Mouse (Mus musculus) MN1 (cell line): ENCODE data around the gene BC005624.

ENCODE experiments used
- DNase-seq: peaks from one replicate; pipeline ENCODE4 v3.0.0-alpha.2; 2016; ENCODE audit warnings: low spot score

The BC005624 gene

DNA sequence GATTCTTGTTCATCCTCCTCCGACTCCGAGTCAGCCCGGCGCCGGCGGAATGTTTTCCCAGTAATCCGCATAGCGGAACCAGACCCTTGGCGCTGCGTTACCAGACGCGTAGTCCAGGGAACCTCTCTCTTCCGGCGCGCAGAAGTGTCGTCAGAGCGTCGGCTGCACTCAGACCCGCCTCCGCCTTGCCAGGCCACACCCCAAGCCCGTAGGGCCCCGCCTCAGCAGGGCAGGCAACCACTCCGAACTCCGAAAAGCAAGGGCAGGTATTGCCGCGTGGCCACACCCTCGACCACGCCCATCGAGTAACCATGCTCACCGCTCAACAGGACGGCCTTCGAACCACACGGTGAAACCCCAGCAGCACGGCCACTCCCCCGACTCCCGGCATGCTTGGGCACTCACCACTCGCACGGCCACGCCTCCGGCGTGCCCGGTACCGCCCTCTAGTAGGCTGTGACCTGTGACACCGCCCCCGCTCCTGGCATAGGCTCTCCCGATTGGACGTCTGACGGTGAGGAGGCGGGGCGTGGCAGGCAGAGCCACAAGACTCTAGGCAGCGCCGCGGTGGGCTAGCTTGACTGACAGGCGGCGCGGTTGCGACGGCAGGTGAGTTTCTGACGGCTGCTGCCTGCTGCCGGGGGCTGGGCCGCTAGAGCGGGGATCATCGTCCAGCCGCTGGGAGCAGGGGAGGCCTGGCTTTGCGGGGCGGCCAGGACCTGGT lies at the start of gene BC005624, which contains the start of gene Usp20:
TSS of gene BC005624 (minus strand) at position 412 of the 724 bp plus-strand sequence.
TSS of gene Usp20 (plus strand) at position 490 of the 724 bp plus-strand sequence.
- peak; percentile 97 for DNase-seq

DNA sequence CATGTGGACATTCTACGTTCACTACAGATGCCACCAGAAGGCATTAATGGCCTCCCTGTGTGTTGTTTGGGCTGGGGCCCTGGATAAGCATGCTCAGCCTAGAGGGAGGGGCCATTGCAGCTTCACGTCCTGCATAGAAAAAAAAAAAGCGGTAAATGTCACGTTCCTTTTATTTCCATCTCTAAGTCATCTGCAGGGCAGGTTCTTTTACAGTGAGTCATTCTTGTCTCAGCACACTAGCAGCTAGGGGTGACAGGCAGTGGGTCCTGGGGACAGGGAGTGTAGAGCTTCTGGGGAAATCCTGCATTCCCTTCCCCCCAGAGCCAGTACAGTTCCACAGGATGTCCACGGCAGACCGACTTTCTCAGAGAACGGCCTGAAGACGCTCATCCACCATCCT lies 44.6 kb upstream of the BC005624 start:
- no peak for DNase-seq

DNA sequence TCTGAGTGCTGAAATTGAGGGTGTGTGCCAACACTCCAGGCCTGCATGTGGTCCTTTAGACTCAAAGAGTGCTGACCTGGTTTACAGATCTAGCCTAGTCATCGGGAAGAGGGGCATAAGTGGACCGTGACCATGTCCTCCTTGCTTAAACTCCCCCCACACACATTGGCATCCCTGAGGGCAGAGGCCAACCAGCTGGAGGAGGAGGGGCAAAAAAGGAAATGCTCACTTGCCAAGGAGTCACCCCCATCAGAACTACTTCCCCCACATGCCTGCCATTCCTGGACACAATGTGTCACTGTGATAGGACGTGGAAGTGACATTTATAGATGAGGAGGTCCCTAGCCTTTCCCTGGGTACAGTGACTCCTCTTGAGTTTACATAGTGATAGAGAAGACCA lies 43.5 kb upstream of the BC005624 start:
- DNase-seq = no peak

DNA sequence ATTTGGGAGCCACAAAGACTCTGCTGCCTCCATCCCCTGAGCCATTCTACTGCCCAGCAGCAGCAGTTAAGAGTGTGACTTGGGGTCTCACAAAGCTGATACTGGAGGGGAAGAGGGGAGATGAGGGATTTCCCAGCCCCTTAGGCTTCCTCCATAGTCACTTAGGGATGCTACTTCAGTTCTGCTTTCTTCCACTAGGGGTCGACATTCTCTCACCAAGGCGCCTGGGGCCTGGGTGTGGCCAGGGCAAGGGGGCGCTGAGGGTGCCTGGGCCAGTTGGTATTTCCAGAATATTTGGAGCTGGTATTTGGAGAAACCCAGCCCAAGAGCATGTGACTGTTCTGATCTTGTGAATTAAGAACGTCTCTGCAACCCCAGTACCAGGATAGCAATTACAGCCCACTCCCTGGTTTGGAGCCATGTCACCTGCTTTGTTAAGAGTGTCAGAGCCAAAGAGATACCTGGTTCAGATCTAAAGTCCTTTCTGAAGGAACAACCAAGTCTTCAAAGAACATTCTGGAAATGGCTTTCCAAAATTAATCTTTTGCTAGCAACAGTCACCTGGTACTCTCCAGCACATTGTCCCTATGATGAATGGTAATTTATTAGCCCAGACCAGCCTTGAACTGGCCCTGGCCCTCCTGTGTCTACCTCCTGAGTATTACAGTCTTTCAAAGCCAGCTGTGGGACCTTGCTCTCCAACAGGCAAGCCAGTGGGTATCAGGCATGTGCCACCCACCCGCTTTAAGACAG lies 42.8 kb upstream of the BC005624 start:
- DNase-seq = peak; percentile 63

DNA sequence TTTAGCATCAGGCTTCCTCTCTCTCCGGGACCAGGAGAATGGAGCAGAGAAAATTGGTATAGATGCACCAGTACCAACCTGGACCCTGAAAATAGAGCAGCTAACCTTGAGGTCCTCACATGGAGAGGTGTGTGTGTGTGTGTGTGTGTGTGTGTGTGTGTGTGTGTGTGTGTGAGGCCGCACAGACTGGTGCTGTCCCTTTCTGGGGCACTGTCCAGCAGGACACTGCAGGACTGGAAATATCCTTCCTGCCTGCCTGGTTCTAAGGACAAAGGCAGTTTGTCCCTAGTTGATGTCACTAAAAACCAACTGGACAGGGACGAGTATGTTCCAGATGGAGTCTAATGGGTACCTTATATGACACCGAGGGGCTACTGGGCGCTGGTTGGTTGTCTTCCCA lies 41.9 kb upstream of the BC005624 start:
- DNase-seq = no peak

DNA sequence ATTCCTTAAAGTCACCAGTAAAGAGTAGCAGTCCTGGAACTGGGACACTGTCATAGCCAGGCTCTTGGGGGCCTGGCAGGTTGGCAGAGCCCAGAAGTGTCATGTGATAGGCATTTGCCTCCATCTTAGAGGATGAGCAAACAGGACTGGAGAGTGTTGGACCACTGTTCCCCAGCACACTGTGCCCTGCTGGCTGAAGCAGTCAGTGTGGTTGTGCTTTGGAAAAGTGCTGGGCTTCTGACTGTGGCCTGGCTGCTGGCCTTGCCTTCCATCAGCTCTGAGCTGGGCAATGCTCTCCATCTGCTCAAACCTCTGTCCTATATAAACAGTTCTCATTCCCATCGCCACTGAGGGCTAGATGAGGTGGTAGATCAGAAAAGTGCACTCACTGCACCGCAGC lies 38.2 kb upstream of the BC005624 start:
- DNase-seq = no peak

DNA sequence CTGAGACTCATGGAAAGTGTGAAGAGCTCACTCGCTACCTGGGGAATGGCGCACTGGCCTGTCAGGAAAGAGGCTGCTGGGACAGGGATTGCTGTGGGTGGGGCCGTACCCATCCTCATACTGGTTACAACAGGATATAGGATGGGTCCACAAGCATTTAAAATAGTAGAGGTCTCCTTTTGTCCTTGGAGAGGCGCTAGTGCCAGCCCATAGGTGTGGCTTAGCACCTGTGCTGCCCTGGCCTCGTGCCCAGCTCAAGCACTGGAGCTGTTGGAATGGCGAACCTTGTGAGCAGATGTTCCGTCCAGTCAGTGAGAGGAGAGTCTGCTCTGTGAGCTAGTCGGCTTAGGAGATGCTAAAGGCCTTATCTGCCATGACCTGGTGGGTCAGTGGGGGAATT lies 37.0 kb upstream of the BC005624 start:
- no peak for DNase-seq

DNA sequence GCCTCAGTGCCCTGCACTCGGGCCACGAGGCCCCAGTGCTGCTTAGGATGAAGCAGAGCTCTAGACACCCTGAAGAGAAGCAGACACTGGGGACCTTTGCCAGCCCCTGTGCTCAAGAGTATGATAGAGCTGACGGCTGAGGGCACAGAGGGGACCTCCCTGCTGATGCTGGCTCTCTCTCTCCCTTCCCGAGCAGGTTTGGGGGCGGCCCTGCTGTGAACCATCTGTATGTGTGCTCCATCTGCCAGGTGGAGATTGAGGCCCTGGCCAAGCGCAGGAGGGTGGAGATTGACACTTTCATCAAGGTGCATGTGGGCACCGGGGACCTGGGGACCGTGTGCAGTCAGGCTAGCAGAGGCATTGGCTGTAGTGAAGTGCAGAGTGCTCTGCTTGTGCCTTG lies 36.5 kb upstream of the BC005624 start:
- no peak for DNase-seq

DNA sequence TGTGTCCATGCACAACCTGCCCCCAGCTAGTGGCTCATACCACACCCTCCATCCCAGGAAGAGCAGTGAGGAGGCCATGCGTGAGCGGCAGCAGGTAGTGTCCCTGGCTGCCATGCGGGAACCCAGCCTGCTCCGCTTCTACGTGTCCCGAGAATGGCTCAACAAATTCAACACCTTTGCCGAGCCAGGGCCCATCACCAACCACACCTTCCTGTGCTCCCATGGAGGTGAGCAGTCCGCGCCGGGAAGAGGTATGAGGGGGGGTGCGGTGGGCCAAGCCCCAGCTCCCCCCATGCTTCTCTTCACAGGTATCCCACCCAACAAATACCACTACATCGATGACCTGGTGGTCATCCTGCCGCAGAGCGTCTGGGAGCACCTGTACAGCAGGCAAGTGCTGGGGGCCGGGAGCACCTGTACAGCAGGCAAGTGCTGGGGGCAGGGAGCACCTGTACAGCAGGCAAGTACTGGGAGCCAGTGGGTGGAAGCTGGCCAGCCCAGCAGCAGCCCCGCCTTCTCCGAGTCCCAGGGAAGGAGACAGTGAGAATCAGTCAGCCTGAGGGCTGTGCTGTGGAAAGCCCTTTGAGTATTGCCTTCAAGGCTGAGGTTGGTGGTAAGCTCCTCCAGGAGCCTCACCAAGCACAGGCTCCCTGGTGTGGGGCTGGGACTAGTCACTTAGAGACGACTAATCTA lies 35.8 kb upstream of the BC005624 start:
- no peak for DNase-seq

DNA sequence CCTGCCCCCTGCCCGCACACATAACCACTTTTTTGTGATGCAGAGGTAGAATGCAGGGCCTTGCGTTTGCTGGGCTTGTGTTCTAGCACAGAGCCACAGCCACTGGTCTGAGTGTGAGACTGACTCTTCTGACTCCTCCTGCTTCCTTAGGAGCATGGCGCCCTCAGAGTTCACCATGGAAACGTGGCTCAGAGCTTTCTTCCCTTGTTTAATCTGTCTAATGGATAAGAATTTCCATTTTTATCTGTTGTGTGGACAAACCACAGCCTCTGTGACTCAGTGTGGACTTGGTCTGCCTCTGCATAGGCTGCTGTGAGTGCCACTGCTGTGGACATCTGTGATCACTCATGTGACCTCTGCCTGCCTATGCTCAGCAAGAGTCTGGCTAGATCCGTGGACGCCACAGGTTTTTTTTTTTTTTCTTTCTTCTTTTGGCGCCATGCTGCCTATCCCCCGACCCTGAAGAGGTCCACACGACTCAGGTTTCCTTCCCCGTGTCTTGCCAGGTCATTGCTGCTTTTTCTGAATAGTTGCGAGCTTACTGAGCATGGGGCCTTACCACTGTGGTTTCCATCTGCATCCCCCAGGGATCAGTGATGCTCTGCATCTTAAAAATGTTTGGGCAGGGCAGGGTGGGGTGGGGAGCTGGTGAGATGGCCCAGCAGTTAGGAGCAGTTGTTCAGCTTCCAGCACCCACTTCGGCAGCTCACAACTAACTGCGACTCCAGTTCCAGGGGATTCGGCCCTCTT lies 31.5 kb upstream of the BC005624 start:
- no peak for DNase-seq

DNA sequence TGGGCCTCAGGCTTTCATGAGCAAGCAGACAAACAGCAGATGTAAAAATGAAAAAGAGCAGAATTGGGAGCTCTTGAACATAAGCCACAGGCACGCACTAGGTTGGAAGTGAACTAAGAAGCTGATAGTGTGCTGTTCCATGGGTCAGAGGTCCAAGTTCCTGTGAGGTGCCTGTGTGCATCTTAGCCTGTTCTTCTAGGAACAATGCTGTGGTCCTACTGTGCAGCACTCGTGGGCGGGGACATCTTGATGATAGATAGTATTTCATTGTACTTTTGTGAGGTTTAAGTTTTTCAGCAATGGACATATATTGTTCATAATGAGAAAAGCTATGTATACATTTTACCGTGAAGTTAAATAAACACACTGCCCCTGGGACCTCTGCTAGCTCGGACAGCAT lies 25.2 kb upstream of the BC005624 start:
- no peak for DNase-seq

DNA sequence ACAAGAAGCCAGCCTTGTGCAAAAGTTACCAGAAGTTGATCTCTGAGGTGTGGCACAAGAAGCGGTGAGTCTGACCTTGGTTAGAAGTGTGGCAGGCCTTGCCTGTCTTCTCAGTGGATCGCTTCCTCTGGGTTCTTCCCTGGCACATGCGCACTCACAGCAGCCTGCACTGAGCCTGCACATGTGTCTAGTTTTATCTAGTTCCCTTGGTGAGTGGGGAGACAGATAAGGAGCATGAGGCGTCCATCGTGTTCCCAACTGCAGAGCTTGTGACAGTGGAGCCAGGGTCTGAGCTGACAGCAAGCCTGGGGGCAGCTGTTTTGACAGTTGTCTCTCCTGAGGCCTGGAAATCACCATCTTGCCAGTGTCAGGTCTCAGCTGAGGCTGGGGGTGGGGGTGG lies 24.4 kb upstream of the BC005624 start:
- peak; percentile 60 for DNase-seq

DNA sequence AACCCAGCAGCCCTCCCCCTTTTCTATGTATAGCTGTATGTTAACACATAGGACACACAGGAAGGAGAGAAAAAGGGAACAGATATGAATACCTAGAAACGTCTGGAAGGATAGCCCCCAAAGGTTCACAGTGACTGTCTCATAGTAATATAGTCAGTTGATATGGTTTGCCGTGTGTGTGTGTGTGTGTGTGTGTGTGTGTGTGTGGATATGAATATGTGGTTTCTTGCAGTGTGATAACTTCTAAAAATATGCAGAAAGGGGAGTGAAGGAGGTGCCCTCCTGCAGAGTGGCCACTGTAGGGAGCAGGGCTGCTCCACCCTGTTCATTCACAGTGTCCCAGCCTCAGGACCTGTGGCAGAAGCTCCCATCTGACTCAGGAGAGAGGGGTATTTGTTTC lies 23.5 kb upstream of the BC005624 start:
- DNase-seq = no peak

DNA sequence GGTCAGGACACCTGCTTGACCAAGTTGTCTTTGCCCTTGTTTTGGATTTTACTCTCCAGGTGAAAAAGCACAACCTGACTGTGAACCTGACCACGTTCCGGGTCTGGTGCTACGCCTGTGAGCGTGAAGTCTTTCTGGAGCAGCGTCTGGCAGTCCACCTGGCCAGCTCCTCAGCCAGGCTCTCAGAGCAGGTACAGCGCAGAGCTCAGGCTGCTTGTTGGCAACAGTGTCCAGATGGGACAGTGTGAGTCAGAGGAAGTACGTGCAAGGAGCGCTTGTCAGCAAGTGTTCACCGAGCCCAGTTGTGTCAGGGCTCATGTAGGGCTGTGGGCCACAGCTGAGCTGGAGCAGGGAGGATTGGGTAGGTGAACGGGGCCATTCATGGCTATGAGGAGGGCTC lies 20.9 kb upstream of the BC005624 start:
- no peak for DNase-seq

DNA sequence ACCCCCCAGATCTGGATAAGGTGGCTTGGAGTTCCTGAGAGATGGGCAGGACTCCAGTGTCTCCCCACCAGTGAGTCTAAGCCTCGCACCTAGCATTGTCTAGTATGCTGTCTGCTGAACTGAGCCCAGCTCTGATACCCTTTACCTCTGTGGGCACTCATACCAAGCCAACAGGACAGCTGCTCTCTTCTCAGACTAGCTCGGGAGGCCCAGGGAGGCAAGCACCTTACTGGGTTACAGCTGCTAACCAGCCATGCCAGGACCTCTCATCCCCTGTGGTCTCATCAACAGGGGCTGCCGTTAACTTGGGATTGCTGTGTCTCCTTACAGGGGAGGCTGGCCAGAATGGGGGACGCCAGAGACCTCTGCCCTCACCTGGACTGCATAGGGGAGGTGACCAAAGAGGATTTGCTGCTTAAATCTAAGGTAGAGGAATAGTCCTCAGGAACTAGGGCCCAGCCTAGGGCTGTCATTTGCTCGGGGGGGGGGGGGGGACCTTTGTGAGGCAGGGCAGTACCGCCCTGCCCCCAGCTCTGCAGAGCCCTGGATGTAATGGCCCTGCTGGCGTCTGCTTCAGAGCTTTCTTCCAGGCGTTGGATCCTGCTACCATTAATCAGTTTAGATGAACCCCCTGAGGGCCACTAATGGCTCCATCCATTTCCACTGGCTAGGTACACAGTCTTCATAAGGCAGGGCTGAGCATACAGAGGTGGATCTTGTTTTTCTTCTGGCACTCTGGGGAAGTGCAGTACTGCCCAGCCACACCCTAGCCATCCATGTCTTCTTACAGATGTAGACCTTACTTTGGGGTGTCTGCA lies 16.7 kb upstream of the BC005624 start:
- peak; percentile 46 for DNase-seq

DNA sequence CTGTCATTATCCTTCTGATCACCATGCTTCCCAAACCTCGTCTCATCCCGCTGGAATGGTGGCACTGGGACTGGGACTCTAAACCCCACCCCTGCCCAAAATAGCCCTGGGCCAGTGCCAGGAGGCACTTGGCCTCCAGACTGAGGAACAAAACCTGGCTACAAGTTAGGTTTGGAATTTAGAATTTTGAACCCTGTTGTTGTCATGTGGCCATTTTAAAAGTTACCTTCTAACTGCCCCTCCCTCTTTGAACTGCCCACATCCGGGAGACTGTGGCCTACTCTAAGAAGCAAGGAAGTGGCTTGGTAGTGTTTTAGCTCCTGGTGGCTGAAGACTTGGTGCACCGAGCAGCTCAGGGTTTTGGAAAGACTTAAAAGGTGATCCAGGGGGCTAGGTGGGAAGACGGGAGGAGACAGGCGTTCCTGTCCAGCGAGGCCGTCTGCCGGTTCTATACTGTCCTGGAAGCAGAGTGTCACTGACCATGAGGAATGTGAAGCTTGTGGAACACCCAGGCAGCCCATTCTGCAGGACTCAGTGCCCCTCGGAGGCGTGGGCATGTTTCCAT lies 13.5 kb upstream of the BC005624 start:
- DNase-seq = no peak

DNA sequence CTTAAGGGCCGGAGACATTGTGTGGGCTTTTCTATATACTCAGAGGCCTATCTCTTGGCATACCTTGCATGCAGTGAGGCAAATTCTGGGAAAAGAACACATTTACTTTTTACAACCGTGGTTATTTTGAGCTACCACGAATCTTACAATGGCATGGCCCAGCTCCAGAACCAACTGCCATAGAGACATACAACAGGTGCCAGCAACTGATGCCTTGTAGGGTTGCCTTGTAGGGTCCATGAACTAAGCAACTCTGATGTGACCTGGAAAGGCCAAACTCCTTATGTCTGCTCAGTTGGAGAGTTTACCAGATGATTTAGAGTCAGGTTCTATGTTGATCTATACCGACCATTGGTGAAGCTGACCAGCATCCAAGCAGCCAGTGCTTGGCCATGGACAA lies 12.9 kb upstream of the BC005624 start:
- DNase-seq = no peak

DNA sequence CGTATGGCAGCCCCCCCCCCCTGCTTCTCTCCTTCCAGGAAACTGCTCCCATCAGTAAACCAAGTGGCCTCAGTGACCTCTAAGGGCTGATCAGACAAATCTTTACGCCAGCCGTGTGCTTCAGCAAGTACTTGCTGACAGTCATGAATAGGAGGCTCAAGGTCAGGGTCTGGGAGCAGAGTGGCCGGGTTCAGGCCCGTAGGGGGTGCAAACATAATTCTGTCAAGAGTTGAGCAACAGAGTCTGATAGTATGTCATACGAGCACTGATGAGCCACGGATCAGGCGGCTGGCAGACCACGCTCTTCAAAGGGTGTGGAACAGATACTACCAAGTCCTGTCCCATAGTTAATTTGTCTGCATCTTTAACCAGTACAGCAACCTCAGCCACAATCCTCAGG lies 8.2 kb upstream of the BC005624 start:
- DNase-seq = no peak

DNA sequence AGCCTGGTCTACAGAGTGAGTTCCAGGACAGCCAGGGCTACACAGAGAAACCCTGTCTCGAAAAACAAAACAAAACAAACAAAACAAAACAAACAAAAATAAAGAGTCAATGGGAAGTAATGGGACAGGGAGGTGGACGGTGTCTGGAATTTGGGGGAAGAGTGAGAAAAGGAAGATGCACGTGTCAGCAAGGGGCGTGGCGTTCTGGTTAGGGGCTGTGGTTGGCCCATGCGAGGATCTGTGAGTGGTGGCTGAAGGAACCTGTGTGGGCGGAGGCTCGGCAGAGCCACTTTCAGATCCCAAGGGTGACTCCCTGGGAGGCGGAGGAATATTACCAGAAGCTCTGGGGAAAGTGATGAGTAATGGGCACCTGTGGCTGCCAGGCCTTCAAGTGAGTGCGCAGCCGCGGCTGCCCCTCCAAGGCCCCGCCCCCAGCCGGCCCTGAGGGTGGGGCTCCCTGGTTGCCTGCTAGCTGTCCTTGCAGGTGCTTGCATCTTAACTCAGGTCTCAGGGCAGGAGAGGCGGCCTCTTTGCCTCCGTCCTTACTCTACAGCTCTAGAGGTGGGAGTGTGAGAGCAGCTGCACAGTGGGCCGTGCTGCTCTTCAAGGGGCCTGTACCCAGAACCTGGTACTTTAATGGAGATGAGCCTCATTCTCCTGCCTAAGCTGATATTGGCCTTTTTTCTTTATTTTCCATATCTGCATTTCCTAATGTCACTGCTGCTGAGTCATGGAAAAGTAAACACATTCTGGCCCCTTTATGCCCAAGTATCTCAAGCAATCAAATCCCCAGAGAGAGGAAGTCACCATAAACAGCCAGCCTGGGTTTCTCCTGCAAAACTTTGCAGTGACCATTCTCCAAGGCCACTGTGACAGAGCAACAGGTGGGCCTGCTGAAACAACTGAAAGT lies 3.4 kb upstream of the BC005624 start:
- DNase-seq = peak; percentile 89

DNA sequence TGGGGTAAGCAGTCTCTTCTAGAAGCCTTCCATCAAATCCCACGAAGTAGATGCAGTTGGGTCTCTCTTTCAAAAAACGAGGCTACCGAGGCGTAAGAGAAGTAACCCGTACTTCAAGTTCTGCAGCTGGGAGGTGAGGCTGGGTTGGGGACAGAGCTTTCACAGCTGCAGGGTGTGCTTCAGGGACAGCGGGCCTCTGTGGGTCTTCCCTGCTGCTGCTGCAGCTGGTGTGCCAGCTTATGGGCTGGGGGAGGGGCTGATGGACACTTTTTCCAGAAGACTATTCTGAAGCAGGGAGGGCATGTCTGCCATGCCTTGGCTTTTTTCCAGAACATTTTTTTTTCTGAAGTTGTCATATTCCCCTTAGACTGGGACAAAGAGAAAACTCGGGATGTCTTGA lies 1.0 kb upstream of the BC005624 start:
- no peak for DNase-seq
